Mouse (Mus musculus) small intestine, adult 2 months (tissue): ENCODE data around the gene Dlgap3. TPM values are rescaled to one million over a fixed set of nuclear protein-coding genes. Genes with fewer than 3 reads are reported as not detected.

ENCODE experiments used
- H3K27ac ChIP-seq: fragments of 200-500 bp; 2 replicates; pipeline ENCODE4 v1.5.1; 2012; ENCODE audit warnings: low read depth, low read length, control low read depth, inconsistent platforms; ENCODE audit not compliant: insufficient read depth
- H3K27me3 ChIP-seq: fragments of 200-500 bp; 2 replicates; pipeline ENCODE4 v1.6.1; 2012; ENCODE audit warnings: mild to moderate bottlenecking, moderate library complexity, low read length, inconsistent platforms; ENCODE audit not compliant: control insufficient read depth, insufficient read depth
- H3K36me3 ChIP-seq: fragments of 200-500 bp; 2 replicates; pipeline ENCODE4 v1.6.1; 2012; ENCODE audit warnings: mild to moderate bottlenecking, low read length, control low read depth, inconsistent platforms; ENCODE audit not compliant: control insufficient read depth, insufficient read depth
- H3K4me1 ChIP-seq: fragments of 200-500 bp; 2 replicates; pipeline ENCODE4 v1.6.1; 2012; ENCODE audit warnings: low read length, inconsistent platforms, mixed read lengths; ENCODE audit not compliant: control insufficient read depth, insufficient read depth, insufficient read length
- H3K4me3 ChIP-seq: fragments of 200-500 bp; 2 replicates; pipeline ENCODE4 v1.5.1; 2012; ENCODE audit warnings: low read depth, mild to moderate bottlenecking, control low read depth, inconsistent platforms, low read length, moderate library complexity
- CTCF ChIP-seq: fragments of 200-500 bp; IDR thresholded peaks from 2 replicates; pipeline ENCODE4 v1.5.1; 2012; ENCODE audit warnings: low read depth, mild to moderate bottlenecking, control low read depth, inconsistent platforms, low read length, moderate library complexity, mixed read lengths; ENCODE audit not compliant: insufficient replicate concordance, insufficient read length; ENCODE audit errors: extremely low read depth
- POLR2A ChIP-seq: fragments of 200-500 bp; IDR thresholded peaks from 2 replicates; pipeline ENCODE4 v1.6.1; 2012; ENCODE audit warnings: low read depth, mild to moderate bottlenecking, control low read depth, inconsistent platforms, low read length, moderate library complexity
- WGBS: fragments of 180-500 bp; shearing (Covaris S2); methylation state at CpG from one replicate; pipeline ENCODE4 v1.1.7; 2018; 5-methylcytosine and 5-hydroxymethylcytosine counted together
- polyA plus RNA-seq: library from polyadenylated mRNA; depleted of rRNA; stranded (reverse); fragments of >200 nt; gene quantifications from 2 replicates; pipeline ENCODE4 v1.2.3, GENCODE M21; 2012

Dlgap3 gene
- polyA plus RNA-seq, 1 experiment, result 0.47 TPM

DNA sequence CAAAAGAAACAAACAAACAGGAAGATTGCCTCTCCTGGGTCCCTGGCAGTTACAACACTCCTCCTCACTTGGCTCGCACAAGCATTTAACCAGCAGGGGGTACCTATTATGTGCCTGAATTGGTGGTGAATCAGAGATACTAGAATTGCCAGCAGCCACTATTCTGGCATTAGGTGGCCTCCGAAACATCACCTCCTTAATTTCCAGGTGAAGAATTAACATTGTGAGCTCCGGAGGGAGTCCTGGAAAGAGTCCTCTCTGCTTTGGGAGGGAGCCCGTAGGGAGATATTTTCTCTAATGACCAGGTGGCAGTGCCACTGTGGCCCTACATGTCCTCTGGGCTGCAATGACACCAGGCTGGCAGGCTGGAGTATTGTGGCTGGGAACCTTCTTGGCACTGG is 47.2 kb downstream of the Dlgap3 start:
- WGBS, result 77% methylated on average over 4 of the region's 4 CpGs
- Histone ChIP-seq H3K4me1 (no peaks in the 10 kb centered on the region), H3K36me3 (no peaks in the 10 kb centered on the region), H3K4me3 (no peak overlapping the region), H3K27me3 (0 out of 2 replicates have a peak, but pooled peaks cover 1% of the 10 kb centered on the region), H3K27ac (no peak overlapping the region)
- TF ChIP-seq POLR2A (no peak), CTCF (no peak)

DNA sequence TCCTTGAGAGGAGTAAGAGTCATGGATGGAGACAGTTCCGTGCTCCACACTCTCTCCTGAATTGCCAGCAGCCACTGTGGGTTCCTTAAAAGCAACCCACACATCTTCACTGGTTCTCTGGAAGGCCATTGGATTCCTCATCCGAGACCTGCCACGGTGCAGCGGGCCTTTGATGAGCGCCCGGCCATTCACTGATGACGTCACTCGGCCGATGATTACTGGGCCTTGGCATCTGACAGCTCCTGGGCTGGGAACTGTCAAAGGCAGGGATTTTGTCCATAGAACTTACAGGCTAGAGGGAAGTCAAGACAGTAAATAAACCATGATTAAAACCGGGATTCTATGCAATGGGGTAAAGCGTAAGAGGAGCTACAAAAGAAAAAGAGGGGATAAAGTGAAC is 48.0 kb downstream of the Dlgap3 start:
- H3K27me3 ChIP-seq, result no peaks in the 10 kb centered on the region
- H3K4me3 ChIP-seq, result no peak overlapping the region
- 70% methylated on average over 11 of the region's 11 CpGs for WGBS
- no peaks in the 10 kb centered on the region for H3K36me3 ChIP-seq
- H3K4me1 ChIP-seq, result no peaks in the 10 kb centered on the region
- no peak for TF ChIP-seq CTCF
- no peak overlapping the region for H3K27ac ChIP-seq

DNA sequence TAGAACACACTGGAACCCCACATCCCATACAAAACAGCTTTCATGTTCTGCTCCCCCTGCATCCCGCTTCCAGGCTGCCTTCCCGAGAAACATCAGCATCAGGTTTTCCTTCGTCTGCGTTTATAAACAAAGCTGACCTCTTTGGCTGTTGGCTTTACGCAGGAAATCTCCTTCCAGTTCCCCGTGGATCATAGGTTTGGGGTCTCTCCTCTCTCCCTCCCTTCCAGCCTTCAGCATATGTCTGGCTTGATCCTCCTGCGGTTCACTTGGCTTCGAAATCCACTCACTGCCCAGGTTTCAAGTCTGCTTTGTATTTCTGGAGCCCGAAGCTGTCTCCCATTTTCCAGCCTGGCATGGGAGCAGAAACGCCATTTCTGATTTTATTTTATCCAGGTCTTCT is 54.3 kb downstream of the Dlgap3 start:
- no peak overlapping the region for H3K27ac ChIP-seq
- no peaks in the 10 kb centered on the region for H3K36me3 ChIP-seq
- no peak overlapping the region for H3K4me3 ChIP-seq
- no peaks in the 10 kb centered on the region for H3K4me1 ChIP-seq
- no peaks in the 10 kb centered on the region; the same call in 1 of the 2 replicates for H3K27me3 ChIP-seq
- TF ChIP-seq POLR2A (no peak), CTCF (no peak)
- 45% methylated on average over 10 of the region's 10 CpGs for WGBS

DNA sequence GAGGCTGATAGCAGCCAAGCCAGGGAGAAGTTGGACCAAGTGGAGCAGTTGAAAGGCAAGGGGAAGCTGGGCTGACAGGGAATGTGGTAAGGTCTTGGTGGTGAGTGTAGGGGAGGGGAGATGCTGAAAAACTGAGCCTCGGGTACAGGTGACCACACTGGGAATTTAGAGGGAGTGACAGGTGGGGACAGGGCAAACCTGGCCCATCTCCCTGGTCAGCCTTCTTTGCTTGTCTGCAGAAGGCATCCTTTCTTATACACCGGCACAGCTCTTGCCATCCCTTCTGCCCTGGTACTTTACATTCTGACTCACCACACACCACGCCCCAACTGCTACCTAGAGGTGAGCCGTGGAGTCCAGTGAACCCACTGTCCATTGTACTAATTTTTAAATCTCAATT is 54.8 kb downstream of the Dlgap3 start:
- H3K4me1 ChIP-seq, result no peaks in the 10 kb centered on the region
- no peaks in the 10 kb centered on the region for H3K36me3 ChIP-seq
- WGBS, result 52% methylated on average over 4 of the region's 4 CpGs
- H3K4me3 ChIP-seq, result no peak overlapping the region
- TF ChIP-seq CTCF (no peak), POLR2A (no peak)
- no peaks in the 10 kb centered on the region; the same call in 1 of the 2 replicates for H3K27me3 ChIP-seq
- H3K27ac ChIP-seq, result no peak overlapping the region

DNA sequence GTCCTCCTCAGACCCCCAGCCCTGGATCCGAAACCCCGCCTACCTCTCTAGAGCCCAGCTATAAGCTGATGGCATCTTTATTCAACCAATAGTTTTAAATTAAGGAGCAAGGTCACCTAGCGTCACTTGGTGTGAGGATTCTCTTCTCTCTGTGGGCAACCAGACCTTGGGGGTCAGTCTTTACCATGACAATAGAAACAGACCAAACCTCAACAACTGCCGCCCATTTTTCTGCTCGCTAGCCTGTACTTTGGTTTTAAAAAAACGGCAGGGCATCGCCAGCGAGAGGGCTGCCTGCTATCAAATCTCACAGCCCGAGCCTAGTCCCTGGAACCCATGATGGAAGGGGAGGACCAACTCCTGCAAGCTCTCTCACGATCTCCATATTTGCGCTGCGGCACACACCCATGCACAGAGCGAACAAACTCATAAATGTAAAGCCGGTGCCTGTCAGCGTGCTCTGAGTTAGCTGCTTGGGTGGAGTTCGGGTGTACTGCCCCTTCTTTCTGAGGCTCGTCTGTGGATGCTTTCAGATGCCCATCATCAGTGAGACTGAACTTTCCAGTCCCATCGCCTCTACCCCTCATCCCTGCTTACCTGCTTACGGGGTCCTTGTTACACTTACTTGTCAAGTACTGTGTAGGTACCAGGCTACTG is 55.6 kb downstream of the Dlgap3 start:
- 21% methylated on average over 19 of the region's 19 CpGs for WGBS
- Histone ChIP-seq H3K36me3 (no peaks in the 10 kb centered on the region), H3K27me3 (no peaks in the 10 kb centered on the region; the same call in 1 of the 2 replicates), H3K27ac (no peak overlapping the region), H3K4me3 (no peak overlapping the region), H3K4me1 (no peaks in the 10 kb centered on the region)
- TF ChIP-seq POLR2A (no peak), CTCF (no peak)

DNA sequence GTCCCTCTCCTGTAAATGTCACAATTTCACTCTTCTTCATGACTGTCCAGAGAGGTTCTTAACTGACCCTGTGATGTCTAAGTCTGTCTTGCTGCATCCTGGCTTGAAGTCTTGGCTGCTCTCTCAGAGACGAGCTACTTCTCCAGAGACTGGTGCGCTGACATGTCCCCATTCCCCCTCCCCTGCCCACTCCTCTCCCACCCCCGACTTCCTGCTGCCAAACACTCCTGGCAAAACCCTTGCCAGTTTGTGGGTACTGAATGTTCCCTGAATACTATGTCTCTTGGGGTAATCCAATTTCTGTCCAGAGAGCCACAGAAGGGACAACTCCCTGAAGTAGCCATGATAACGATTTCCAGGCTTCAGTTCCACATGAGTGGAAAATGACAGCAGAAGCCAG is 57.1 kb downstream of the Dlgap3 start:
- H3K27ac ChIP-seq, result no peak overlapping the region
- H3K4me1 ChIP-seq, result no peaks in the 10 kb centered on the region
- no peak overlapping the region for H3K4me3 ChIP-seq
- H3K27me3 ChIP-seq, result no peaks in the 10 kb centered on the region; the same call in 1 of the 2 replicates
- 55% methylated on average over 4 of the region's 4 CpGs for WGBS
- TF ChIP-seq POLR2A (no peak), CTCF (no peak)
- no peaks in the 10 kb centered on the region for H3K36me3 ChIP-seq

DNA sequence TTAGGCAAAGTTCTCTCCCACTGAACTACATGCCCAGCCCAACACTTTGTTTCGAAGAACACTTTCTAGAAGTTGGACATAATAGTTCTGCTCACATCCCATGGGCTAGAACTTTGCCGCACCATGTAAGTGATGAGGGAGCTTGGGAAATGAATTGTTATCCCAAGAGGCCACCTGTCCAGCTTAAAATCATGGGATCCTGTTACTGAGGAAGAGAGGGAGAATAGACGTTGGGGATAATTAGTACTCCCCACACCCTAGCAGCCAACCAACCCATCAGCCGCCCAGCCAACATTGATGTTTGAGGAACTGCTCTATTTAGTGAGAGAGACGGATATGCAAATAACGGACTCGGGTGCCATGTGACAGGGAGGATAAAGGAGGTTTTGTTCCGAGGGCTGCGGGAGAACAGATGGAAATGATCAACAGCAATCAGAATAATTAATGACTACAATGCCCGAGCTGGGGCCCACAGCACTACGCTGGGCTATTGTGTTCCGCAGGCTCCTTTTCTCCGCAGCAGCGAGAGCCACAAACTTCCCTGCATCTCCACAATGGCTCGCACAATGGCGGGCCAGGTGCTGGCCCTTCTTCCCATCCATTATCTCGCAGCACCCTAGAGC is 58.2 kb downstream of the Dlgap3 start:
- H3K27ac ChIP-seq, result no peak overlapping the region
- WGBS, result 27% methylated on average over 17 of the region's 17 CpGs
- no peaks in the 10 kb centered on the region for H3K4me1 ChIP-seq
- no peaks in the 10 kb centered on the region for H3K36me3 ChIP-seq
- H3K27me3 ChIP-seq, result no peaks in the 10 kb centered on the region; the same call in 1 of the 2 replicates
- H3K4me3 ChIP-seq, result no peak overlapping the region
- TF ChIP-seq CTCF, result no peak
- TF ChIP-seq POLR2A, result no peak
